Mouse (Mus musculus) megakaryocyte, embryonic 14.5 days (primary cell): ENCODE data around the gene Gm20388.

Experiments used
- FLI1 ChIP-seq: IDR thresholded peaks from 2 replicates; pipeline ENCODE4 v1.6.1; 2012; ENCODE audit warnings: low read length, inconsistent platforms, mixed read lengths
- GATA1 ChIP-seq: IDR thresholded peaks from 3 replicates; pipeline ENCODE4 v1.6.1; 2012; ENCODE audit warnings: mixed read lengths, low read length, inconsistent platforms, borderline replicate concordance

DNA sequence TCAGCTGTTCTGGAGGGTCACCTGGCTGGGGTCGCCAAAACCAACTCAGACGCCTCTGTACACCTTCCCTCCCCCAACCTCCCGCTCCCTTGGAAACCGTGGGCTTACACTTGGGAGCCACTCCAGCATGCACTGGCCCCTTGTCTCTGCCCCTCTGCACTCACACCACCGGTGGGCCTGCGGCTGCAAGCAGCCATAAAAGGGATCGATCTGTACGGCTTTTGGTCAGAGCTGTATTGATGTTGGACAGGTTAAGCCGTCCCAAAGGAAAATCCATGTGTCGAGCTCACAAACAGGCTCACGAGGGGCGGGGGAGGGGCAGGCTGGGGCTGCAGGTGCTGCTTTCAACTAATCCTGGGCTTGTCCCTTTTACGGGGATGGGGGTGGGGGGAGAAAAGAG, 632.4 kb downstream of the Gm20388 start:
- no peak for TF ChIP-seq GATA1
- no peak for TF ChIP-seq FLI1
